ENCODE assay signal across 8 mouse cellular contexts in genomic region chr4:62359256-62359775, GRCm38 (mm10). TPM values are rescaled to one million over a fixed set of nuclear protein-coding genes. Genes with fewer than 3 reads are reported as not detected.
DNase-seq lines count a peak whose midpoint lies in the region; ATAC-seq and TF ChIP-seq lines count a peak whose summit lies in the region.

No protein-coding gene starts in this region.

- DNase-seq in heart, postnatal 25 days (ENCODE audit: low spot score), result no peak
- no peak for DNase-seq in ES-E14 (ENCODE audit: low read depth, low spot score)
- DNase-seq in hindbrain, embryonic 11.5 days (ENCODE audit: low spot score), result no peak
- DNase-seq in cerebellum, postnatal 14 days, result no peak

- H3K27me3 ChIP-seq in heart, embryonic 12.5 days (replicated peaks), result no peaks in the 10 kb centered on the region
- no peaks in the 10 kb centered on the region for H3K27me3 ChIP-seq in hindbrain, embryonic 11.5 days (ENCODE audit: control insufficient read depth, insufficient read depth, low read length)
- no peaks in the 10 kb centered on the region for H3K27me3 ChIP-seq in midbrain, embryonic 13.5 days

- H3K4me1 ChIP-seq in heart, embryonic 12.5 days (replicated peaks), result peaks cover 13% of the 10 kb centered on the region
- H3K4me1 ChIP-seq in ES-E14 (ENCODE audit: control insufficient read depth in 2 of 2, insufficient read depth in 2 of 2, low read length in 2 of 2, poor library complexity in 1 of 2), result peaks cover 0 to 2% of the 10 kb centered on the region in 2 experiments; a peak in 1 of 4 replicates
- no peaks in the 10 kb centered on the region for H3K4me1 ChIP-seq in hindbrain, embryonic 11.5 days (replicated peaks; ENCODE audit: control insufficient read depth, insufficient read depth, low read length)
- peaks cover 23% of the 10 kb centered on the region for H3K4me1 ChIP-seq in midbrain, embryonic 13.5 days (replicated peaks)

- in situ Hi-C loops in ES-E14 (cut with MboI; ENCODE audit: low sequenced_read_pairs in 2 of 2, unreplicated experiment in 2 of 2), result no loop called here

- no peak for ATAC-seq in heart, embryonic 12.5 days (ENCODE audit: insufficient number of reproducible peaks, low FRiP score)
- ATAC-seq in hindbrain, embryonic 11.5 days (ENCODE audit: low FRiP score), result no peak
- ATAC-seq in midbrain, embryonic 13.5 days, result no peak
- ATAC-seq in erythroid progenitor cell, adult 5-6 weeks (replicated peaks; ENCODE audit: low FRiP score, poor library complexity, severe bottlenecking), result no peak
- ATAC-seq in activated CD4-positive, CD25-positive, alpha-beta regulatory T cell, adult 4 months, result no peak

- peak overlapping the region; percentile 75 for H3K4me3 ChIP-seq in heart, embryonic 12.5 days
- H3K4me3 ChIP-seq in ES-E14 (ENCODE audit: insufficient read depth in 1 of 2, low read depth in 1 of 2, low read length in 2 of 2, poor library complexity in 1 of 2, severe bottlenecking in 1 of 2), result peak overlapping the region; percentile 91 to 97
- peak overlapping the region; percentile 68 for H3K4me3 ChIP-seq in hindbrain, embryonic 11.5 days (ENCODE audit: low read depth, low read length)
- peak overlapping the region; percentile 77 for H3K4me3 ChIP-seq in midbrain, embryonic 13.5 days (replicated peaks)

- H3K36me3 ChIP-seq in heart, embryonic 12.5 days, result 0 out of 2 replicates have a peak, but pooled peaks cover 8% of the 10 kb centered on the region
- no peaks in the 10 kb centered on the region for H3K36me3 ChIP-seq in ES-E14 (ENCODE audit: control insufficient read depth, insufficient read depth, low read length, poor library complexity, severe bottlenecking)
- no peaks in the 10 kb centered on the region for H3K36me3 ChIP-seq in hindbrain, embryonic 11.5 days (ENCODE audit: control insufficient read depth, insufficient read depth, low read length)
- no peaks in the 10 kb centered on the region for H3K36me3 ChIP-seq in midbrain, embryonic 13.5 days

- peak overlapping the region; percentile 80 for H3K9ac ChIP-seq in heart, embryonic 12.5 days
- peak overlapping the region; percentile 85 for H3K9ac ChIP-seq in ES-E14 (ENCODE audit: insufficient read depth, low read depth, low read length, poor library complexity, severe bottlenecking)
- peak overlapping the region; percentile 72 for H3K9ac ChIP-seq in hindbrain, embryonic 11.5 days (ENCODE audit: low read depth, low read length)
- H3K9ac ChIP-seq in midbrain, embryonic 13.5 days (replicated peaks), result peak overlapping the region; percentile 80

- H3K4me2 ChIP-seq in heart, embryonic 12.5 days, result peak overlapping the region; percentile 81
- peak overlapping the region; percentile 76 for H3K4me2 ChIP-seq in hindbrain, embryonic 11.5 days (replicated peaks; ENCODE audit: low read depth, low read length)
- peak overlapping the region; percentile 81 for H3K4me2 ChIP-seq in midbrain, embryonic 13.5 days (replicated peaks)

- intact Hi-C loops in heart, postnatal 25 days (cut with DNase I), result loop anchor here (10.0 kb wide), 1 partner anchor 145 kb away; the partner anchor contains the start of gene Hdhd3

- 50% methylated on average over 7 of the region's 7 CpGs for WGBS in heart, embryonic 12.5 days
- 60% methylated on average over 7 of the region's 7 CpGs for WGBS in hindbrain, embryonic 11.5 days
- 46% methylated on average over 7 of the region's 7 CpGs for WGBS in midbrain, embryonic 13.5 days

- H3K27ac ChIP-seq in heart, embryonic 12.5 days (ENCODE audit: poor library complexity, severe bottlenecking), result peak overlapping the region; percentile 79; the same call in 1 of the 2 replicates
- H3K27ac ChIP-seq in ES-E14 (ENCODE audit: insufficient read depth, low read depth, low read length, poor library complexity, severe bottlenecking), result no peak overlapping the region
- no peak overlapping the region for H3K27ac ChIP-seq in hindbrain, embryonic 11.5 days (ENCODE audit: low read depth, low read length)
- H3K27ac ChIP-seq in midbrain, embryonic 13.5 days, result no peak overlapping the region

- H3K9me3 ChIP-seq in heart, embryonic 12.5 days (replicated peaks), result no peaks in the 10 kb centered on the region
- H3K9me3 ChIP-seq in ES-E14 (ENCODE audit: control insufficient read depth, insufficient read depth, low read depth, low read length), result no peaks in the 10 kb centered on the region
- H3K9me3 ChIP-seq in hindbrain, embryonic 11.5 days (ENCODE audit: control insufficient read depth, low read length), result no peaks in the 10 kb centered on the region
- no peaks in the 10 kb centered on the region for H3K9me3 ChIP-seq in midbrain, embryonic 13.5 days

TF ChIP-seq in ES-E14, 5 proteins besides CTCF, POLR2A, EP300 and RAD21:
- TF ChIP-seq MAFK (IDR thresholded peaks at IDR 0.05; ENCODE audit: insufficient read depth, low read depth, low read length) (no peak), CHD2 (IDR thresholded peaks at IDR 0.05; ENCODE audit: low read depth, low read length) (no peak), ZNF384 (IDR thresholded peaks at IDR 0.05; ENCODE audit: low read depth, low read length) (no peak), HCFC1 (IDR thresholded peaks at IDR 0.05; ENCODE audit: borderline replicate concordance, insufficient read depth, low read length) (no peak), ZC3H11A (IDR thresholded peaks at IDR 0.05; ENCODE audit: borderline replicate concordance, low read depth, low read length) (no peak)

RNA-seq across cellular contexts. Expression of gene Fkbp15, which starts 1.0 kb away (rescaled TPM):
- 18.2 and 19.6 TPM in 2 replicates for polyA plus RNA-seq in heart, embryonic 12.5 days (2016; fragmentation: Nextera tagmentation; extraction: Ambion mirVana)
- 10 to 100 TPM; 17.9 to 18.7 TPM for total RNA-seq in heart, postnatal 25 days (2021)
- 20.3 and 20.7 TPM in 2 replicates for total RNA-seq in ES-E14 (2012; rRNA removed)
- 21.2 and 22.8 TPM in 2 replicates for polyA plus RNA-seq in hindbrain, embryonic 11.5 days (2014; fragmentation: Nextera tagmentation; extraction: Ambion mirVana)
- polyA plus RNA-seq in midbrain, embryonic 13.5 days (2015; fragmentation: Nextera tagmentation; extraction: Ambion mirVana), result 23.6 and 24.0 TPM in 2 replicates
- total RNA-seq in erythroid progenitor cell, adult 5-6 weeks (2015; ENCODE audit: low replicate concordance), result 23.1 and 29.9 TPM in 2 replicates
- total RNA-seq in erythroid progenitor cell, adult 5-6 weeks (2017; ENCODE audit: low replicate concordance), result 35.2 and 49.7 TPM in 2 replicates
- polyA plus RNA-seq in activated CD4-positive, CD25-positive, alpha-beta regulatory T cell, adult 4 months (2017; shearing (Covaris generic)), result 10 to 100 TPM; 36.9 to 38.3 TPM

RNA-seq across cellular contexts. Expression of gene Slc31a1, which starts 1.2 kb away (rescaled TPM):
- polyA plus RNA-seq in heart, embryonic 12.5 days (2016; fragmentation: Nextera tagmentation; extraction: Ambion mirVana), result 50.5 and 52.0 TPM in 2 replicates
- total RNA-seq in heart, postnatal 25 days (2021), result 10 to 100 TPM; 22.0 to 22.8 TPM
- 27.9 and 30.7 TPM in 2 replicates for total RNA-seq in ES-E14 (2012; rRNA removed)
- polyA plus RNA-seq in hindbrain, embryonic 11.5 days (2014; fragmentation: Nextera tagmentation; extraction: Ambion mirVana), result 45.0 and 49.8 TPM in 2 replicates
- 37.9 and 38.2 TPM in 2 replicates for polyA plus RNA-seq in midbrain, embryonic 13.5 days (2015; fragmentation: Nextera tagmentation; extraction: Ambion mirVana)
- total RNA-seq in erythroid progenitor cell, adult 5-6 weeks (2015; ENCODE audit: low replicate concordance), result 6.7 and 10.1 TPM in 2 replicates
- 4.2 and 4.5 TPM in 2 replicates for total RNA-seq in erythroid progenitor cell, adult 5-6 weeks (2017; ENCODE audit: low replicate concordance)
- polyA plus RNA-seq in activated CD4-positive, CD25-positive, alpha-beta regulatory T cell, adult 4 months (2017; shearing (Covaris generic)), result 10 to 100 TPM in 1 of 2 experiments, 1 to 10 TPM in 1; 9.7 to 11.0 TPM

RNA-seq across cellular contexts. Expression of gene Cdc26, which starts 49.1 kb away (rescaled TPM):
- polyA plus RNA-seq in heart, embryonic 12.5 days (2016; fragmentation: Nextera tagmentation; extraction: Ambion mirVana), result 90.4 and 90.8 TPM in 2 replicates
- 10 to 100 TPM; 42.9 to 45.1 TPM for total RNA-seq in heart, postnatal 25 days (2021)
- total RNA-seq in ES-E14 (2012; rRNA removed), result 39.0 and 69.1 TPM in 2 replicates
- polyA plus RNA-seq in hindbrain, embryonic 11.5 days (2014; fragmentation: Nextera tagmentation; extraction: Ambion mirVana), result 177 and 178 TPM in 2 replicates
- polyA plus RNA-seq in midbrain, embryonic 13.5 days (2015; fragmentation: Nextera tagmentation; extraction: Ambion mirVana), result 116 and 120 TPM in 2 replicates
- 54.5 and 68.1 TPM in 2 replicates for total RNA-seq in erythroid progenitor cell, adult 5-6 weeks (2015; ENCODE audit: low replicate concordance)
- 17.9 and 37.6 TPM in 2 replicates for total RNA-seq in erythroid progenitor cell, adult 5-6 weeks (2017; ENCODE audit: low replicate concordance)
- polyA plus RNA-seq in activated CD4-positive, CD25-positive, alpha-beta regulatory T cell, adult 4 months (2017; shearing (Covaris generic)), result 10 to 100 TPM; 66.2 to 78.3 TPM

RNA-seq across cellular contexts. Expression of gene Prpf4, which starts 49.3 kb away (rescaled TPM):
- polyA plus RNA-seq in heart, embryonic 12.5 days (2016; fragmentation: Nextera tagmentation; extraction: Ambion mirVana), result 14.9 and 15.3 TPM in 2 replicates
- total RNA-seq in heart, postnatal 25 days (2021), result 1 to 10 TPM; 9.5 to 9.6 TPM
- 27.6 and 32.6 TPM in 2 replicates for total RNA-seq in ES-E14 (2012; rRNA removed)
- 25.5 and 28.1 TPM in 2 replicates for polyA plus RNA-seq in hindbrain, embryonic 11.5 days (2014; fragmentation: Nextera tagmentation; extraction: Ambion mirVana)
- polyA plus RNA-seq in midbrain, embryonic 13.5 days (2015; fragmentation: Nextera tagmentation; extraction: Ambion mirVana), result 18.4 and 19.1 TPM in 2 replicates
- 12.6 and 15.9 TPM in 2 replicates for total RNA-seq in erythroid progenitor cell, adult 5-6 weeks (2015; ENCODE audit: low replicate concordance)
- 13.6 and 14.2 TPM in 2 replicates for total RNA-seq in erythroid progenitor cell, adult 5-6 weeks (2017; ENCODE audit: low replicate concordance)
- 10 to 100 TPM; 16.4 to 17.5 TPM for polyA plus RNA-seq in activated CD4-positive, CD25-positive, alpha-beta regulatory T cell, adult 4 months (2017; shearing (Covaris generic))
